Mouse (Mus musculus): Measurements from ENCODE around the gene Bcl9. TPM values are rescaled to one million over a fixed set of nuclear protein-coding genes. Genes with fewer than 3 reads are reported as not detected.

The Bcl9 gene
- polyA plus RNA-seq, 1 experiment: 4.9 TPM

- TF ChIP-seq USF1 (IDR thresholded peaks at IDR 0.05; ENCODE audit: low read depth): no peak
- no peak for TF ChIP-seq FOSL1 (IDR thresholded peaks at IDR 0.05; ENCODE audit: insufficient read depth, low read length, poor library complexity, severe bottlenecking)
- no peak for TF ChIP-seq CEBPB (IDR thresholded peaks at IDR 0.05; ENCODE audit: low read depth)
- TF ChIP-seq MYOG (IDR thresholded peaks at IDR 0.05; ENCODE audit: control insufficient read depth, extremely low read depth, insufficient read length): no peak
- TF ChIP-seq MYOD1 (IDR thresholded peaks at IDR 0.05; ENCODE audit: control insufficient read depth, insufficient read length, low read depth): no peak
- TF ChIP-seq MAX (IDR thresholded peaks at IDR 0.05): no peak
- TF ChIP-seq CTCF (IDR thresholded peaks at IDR 0.05; ENCODE audit: control insufficient read depth, insufficient read depth, insufficient read length): no peak
- H3K4me3 ChIP-seq (ENCODE audit: insufficient read depth, poor library complexity, severe bottlenecking): no peak overlapping the region
- H3K27me3 ChIP-seq (ENCODE audit: control insufficient read depth, insufficient read depth, insufficient read length): no peaks in the 10 kb centered on the region
- H3K79me3 ChIP-seq (ENCODE audit: low read depth): no peaks in the 10 kb centered on the region
- no peaks in the 10 kb centered on the region for H3K36me3 ChIP-seq (ENCODE audit: control insufficient read depth, insufficient read depth)
- H3K79me2 ChIP-seq (ENCODE audit: control insufficient read depth, insufficient read depth): no peaks in the 10 kb centered on the region
- H3ac ChIP-seq (ENCODE audit: control insufficient read depth, insufficient read length, low read depth): no peak overlapping the region
Observed at GRCm38 (mm10) chr3:97284878-97285277, 12.8 kb downstream of the Bcl9 start.

- Histone ChIP-seq H3K4me3 (ENCODE audit: insufficient read depth, poor library complexity, severe bottlenecking) (no peak overlapping the region), H3ac (ENCODE audit: control insufficient read depth, insufficient read length, low read depth) (no peak overlapping the region), H3K79me2 (ENCODE audit: control insufficient read depth, insufficient read depth) (no peaks in the 10 kb centered on the region), H3K79me3 (ENCODE audit: low read depth) (no peaks in the 10 kb centered on the region), H3K27me3 (ENCODE audit: control insufficient read depth, insufficient read depth, insufficient read length) (no peaks in the 10 kb centered on the region), H3K36me3 (ENCODE audit: control insufficient read depth, insufficient read depth) (no peaks in the 10 kb centered on the region)
- TF ChIP-seq FOSL1 (IDR thresholded peaks at IDR 0.05; ENCODE audit: insufficient read depth, low read length, poor library complexity, severe bottlenecking): no peak
- TF ChIP-seq CEBPB (IDR thresholded peaks at IDR 0.05; ENCODE audit: low read depth): no peak
- TF ChIP-seq MYOG (IDR thresholded peaks at IDR 0.05; ENCODE audit: control insufficient read depth, extremely low read depth, insufficient read length): no peak
- TF ChIP-seq USF1 (IDR thresholded peaks at IDR 0.05; ENCODE audit: low read depth): no peak
- no peak for TF ChIP-seq CTCF (IDR thresholded peaks at IDR 0.05; ENCODE audit: control insufficient read depth, insufficient read depth, insufficient read length)
- no peak for TF ChIP-seq MYOD1 (IDR thresholded peaks at IDR 0.05; ENCODE audit: control insufficient read depth, insufficient read length, low read depth)
- no peak for TF ChIP-seq MAX (IDR thresholded peaks at IDR 0.05)
Observed at GRCm38 (mm10) chr3:97284056-97284455, 13.7 kb downstream of the Bcl9 start.

GRCm38 (mm10) chr3:97281426-97281825 is 16.3 kb downstream of the Bcl9 start:
- Histone ChIP-seq H3K79me3 (ENCODE audit: low read depth) (no peaks in the 10 kb centered on the region), H3K36me3 (ENCODE audit: control insufficient read depth, insufficient read depth) (no peaks in the 10 kb centered on the region), H3ac (ENCODE audit: control insufficient read depth, insufficient read length, low read depth) (no peak overlapping the region), H3K27me3 (ENCODE audit: control insufficient read depth, insufficient read depth, insufficient read length) (no peaks in the 10 kb centered on the region), H3K4me3 (ENCODE audit: insufficient read depth, poor library complexity, severe bottlenecking) (no peak overlapping the region), H3K79me2 (ENCODE audit: control insufficient read depth, insufficient read depth) (no peaks in the 10 kb centered on the region)
- TF ChIP-seq CEBPB (IDR thresholded peaks at IDR 0.05; ENCODE audit: low read depth) (no peak), CTCF (IDR thresholded peaks at IDR 0.05; ENCODE audit: control insufficient read depth, insufficient read depth, insufficient read length) (no peak)

- no peaks in the 10 kb centered on the region for H3K79me3 ChIP-seq (ENCODE audit: low read depth)
- no peak for TF ChIP-seq FOSL1 (IDR thresholded peaks at IDR 0.05; ENCODE audit: insufficient read depth, low read length, poor library complexity, severe bottlenecking)
- TF ChIP-seq MAX (IDR thresholded peaks at IDR 0.05): no peak
- no peak for TF ChIP-seq MYOG (IDR thresholded peaks at IDR 0.05; ENCODE audit: control insufficient read depth, extremely low read depth, insufficient read length)
- TF ChIP-seq MYOD1 (IDR thresholded peaks at IDR 0.05; ENCODE audit: control insufficient read depth, insufficient read length, low read depth): no peak
- TF ChIP-seq CTCF (IDR thresholded peaks at IDR 0.05; ENCODE audit: control insufficient read depth, insufficient read depth, insufficient read length): no peak
- no peak for TF ChIP-seq USF1 (IDR thresholded peaks at IDR 0.05; ENCODE audit: low read depth)
- TF ChIP-seq CEBPB (IDR thresholded peaks at IDR 0.05; ENCODE audit: low read depth): no peak
Observed at GRCm38 (mm10) chr3:97275708-97276107, 22.0 kb downstream of the Bcl9 start.

GRCm38 (mm10) chr3:97274516-97275230 is 23.0 kb downstream of the Bcl9 start:
- TF ChIP-seq FOSL1 (IDR thresholded peaks at IDR 0.05; ENCODE audit: insufficient read depth, low read length, poor library complexity, severe bottlenecking) (no peak), MAX (IDR thresholded peaks at IDR 0.05) (no peak), MYOG (IDR thresholded peaks at IDR 0.05; ENCODE audit: control insufficient read depth, extremely low read depth, insufficient read length) (no peak), USF1 (IDR thresholded peaks at IDR 0.05; ENCODE audit: low read depth) (no peak), CEBPB (IDR thresholded peaks at IDR 0.05; ENCODE audit: low read depth) (no peak), MYOD1 (IDR thresholded peaks at IDR 0.05; ENCODE audit: control insufficient read depth, insufficient read length, low read depth) (no peak), CTCF (IDR thresholded peaks at IDR 0.05; ENCODE audit: control insufficient read depth, insufficient read depth, insufficient read length) (no peak)
- no peaks in the 10 kb centered on the region for H3K79me3 ChIP-seq (ENCODE audit: low read depth)

More at GRCm38 (mm10) chr3:97275708-97276107, 22.0 kb downstream of the Bcl9 start:
- H3K27me3 ChIP-seq (ENCODE audit: control insufficient read depth, insufficient read depth, insufficient read length): no peaks in the 10 kb centered on the region
- H3K36me3 ChIP-seq (ENCODE audit: control insufficient read depth, insufficient read depth): no peaks in the 10 kb centered on the region
- H3ac ChIP-seq (ENCODE audit: control insufficient read depth, insufficient read length, low read depth): no peak overlapping the region
- no peaks in the 10 kb centered on the region for H3K79me2 ChIP-seq (ENCODE audit: control insufficient read depth, insufficient read depth)
- no peak overlapping the region for H3K4me3 ChIP-seq (ENCODE audit: insufficient read depth, poor library complexity, severe bottlenecking)

GRCm38 (mm10) chr3:97273876-97274275 is 23.8 kb downstream of the Bcl9 start:
- Histone ChIP-seq H3K4me3 (ENCODE audit: insufficient read depth, poor library complexity, severe bottlenecking) (no peak overlapping the region), H3K79me2 (ENCODE audit: control insufficient read depth, insufficient read depth) (no peaks in the 10 kb centered on the region), H3K79me3 (ENCODE audit: low read depth) (no peaks in the 10 kb centered on the region), H3K27me3 (ENCODE audit: control insufficient read depth, insufficient read depth, insufficient read length) (no peaks in the 10 kb centered on the region), H3ac (ENCODE audit: control insufficient read depth, insufficient read length, low read depth) (no peak overlapping the region), H3K36me3 (ENCODE audit: control insufficient read depth, insufficient read depth) (no peaks in the 10 kb centered on the region)
- no peak for TF ChIP-seq MAX (IDR thresholded peaks at IDR 0.05)
- no peak for TF ChIP-seq MYOG (IDR thresholded peaks at IDR 0.05; ENCODE audit: control insufficient read depth, extremely low read depth, insufficient read length)
- TF ChIP-seq USF1 (IDR thresholded peaks at IDR 0.05; ENCODE audit: low read depth): no peak
- no peak for TF ChIP-seq FOSL1 (IDR thresholded peaks at IDR 0.05; ENCODE audit: insufficient read depth, low read length, poor library complexity, severe bottlenecking)
- no peak for TF ChIP-seq MYOD1 (IDR thresholded peaks at IDR 0.05; ENCODE audit: control insufficient read depth, insufficient read length, low read depth)
- TF ChIP-seq CEBPB (IDR thresholded peaks at IDR 0.05; ENCODE audit: low read depth): no peak
- TF ChIP-seq CTCF (IDR thresholded peaks at IDR 0.05; ENCODE audit: control insufficient read depth, insufficient read depth, insufficient read length): no peak

More at GRCm38 (mm10) chr3:97274516-97275230, 23.0 kb downstream of the Bcl9 start:
- H3K4me3 ChIP-seq (ENCODE audit: insufficient read depth, poor library complexity, severe bottlenecking): no peak overlapping the region
- H3K79me2 ChIP-seq (ENCODE audit: control insufficient read depth, insufficient read depth): no peaks in the 10 kb centered on the region
- no peak overlapping the region for H3ac ChIP-seq (ENCODE audit: control insufficient read depth, insufficient read length, low read depth)
- no peaks in the 10 kb centered on the region for H3K36me3 ChIP-seq (ENCODE audit: control insufficient read depth, insufficient read depth)
- H3K27me3 ChIP-seq (ENCODE audit: control insufficient read depth, insufficient read depth, insufficient read length): no peaks in the 10 kb centered on the region
